Comparison of ENCODE assay signal across 8 mouse cellular contexts in genomic region chr7:141482531-141483024, GRCm38 (mm10). TPM values are rescaled to one million over a fixed set of nuclear protein-coding genes. Genes with fewer than 3 reads are reported as not detected.
DNase-seq lines count a peak whose midpoint lies in the region; ATAC-seq and TF ChIP-seq lines count a peak whose summit lies in the region.

No protein-coding gene starts in this region.

- peak overlapping the region; percentile 79 for H3K9ac ChIP-seq in hindbrain, embryonic 13.5 days
- H3K9ac ChIP-seq in midbrain, embryonic 14.5 days (replicated peaks; ENCODE audit: low read length): peak overlapping the region; percentile 69

- peaks cover 14% of the 10 kb centered on the region for H3K4me1 ChIP-seq in kidney, adult 2 months (ENCODE audit: control insufficient read depth, insufficient read depth, low read length)
- H3K4me1 ChIP-seq in cortical plate, adult 2 months (ENCODE audit: control insufficient read depth, insufficient read depth, low read length): no peaks in the 10 kb centered on the region
- peaks cover 57% of the 10 kb centered on the region for H3K4me1 ChIP-seq in hindbrain, embryonic 13.5 days (replicated peaks)
- H3K4me1 ChIP-seq in midbrain, embryonic 14.5 days (ENCODE audit: control insufficient read depth, insufficient read depth, low read length): peaks cover 20% of the 10 kb centered on the region

- DNase-seq in kidney, adult 2 months: no peak
- no peak for DNase-seq in kidney, postnatal 36 days
- DNase-seq in midbrain, embryonic 14.5 days: no peak
- DNase-seq in embryo, embryonic 10.5 days (ENCODE audit: low spot score): no peak
- DNase-seq in adrenal gland, postnatal 10 days: no peak
- DNase-seq in urinary bladder, adult 2 months (ENCODE audit: low spot score): no peak

- no peak overlapping the region for H3K27ac ChIP-seq in kidney, adult 2 months (ENCODE audit: insufficient read depth, low read depth, low read length)
- H3K27ac ChIP-seq in cortical plate, adult 2 months (ENCODE audit: insufficient read depth, low read length): no peak overlapping the region
- H3K27ac ChIP-seq in hindbrain, embryonic 13.5 days: peak overlapping the region; percentile 77
- peak overlapping the region; percentile 63 for H3K27ac ChIP-seq in midbrain, embryonic 14.5 days (replicated peaks; ENCODE audit: low read depth, low read length)

- peak overlapping the region; percentile 85 for H3K4me2 ChIP-seq in hindbrain, embryonic 13.5 days
- H3K4me2 ChIP-seq in midbrain, embryonic 14.5 days (ENCODE audit: low read length): peak overlapping the region; percentile 86

- no peaks in the 10 kb centered on the region for H3K9me3 ChIP-seq in hindbrain, embryonic 13.5 days
- H3K9me3 ChIP-seq in midbrain, embryonic 14.5 days (ENCODE audit: control insufficient read depth, low read length): no peaks in the 10 kb centered on the region

- H3K36me3 ChIP-seq in kidney, adult 2 months (ENCODE audit: control insufficient read depth, insufficient read depth, low read length): no peaks in the 10 kb centered on the region
- H3K36me3 ChIP-seq in hindbrain, embryonic 13.5 days: no peaks in the 10 kb centered on the region
- no peaks in the 10 kb centered on the region for H3K36me3 ChIP-seq in midbrain, embryonic 14.5 days (ENCODE audit: control insufficient read depth, insufficient read depth, low read length)

- no peak for TF ChIP-seq CTCF in kidney, adult 2 months (conservative IDR thresholded peaks at IDR 0.05; ENCODE audit: insufficient read depth, insufficient read length, low read depth, low read length)
- TF ChIP-seq CTCF in cortical plate, adult 2 months (IDR thresholded peaks at IDR 0.05; ENCODE audit: extremely low read depth, insufficient read depth, low read length): no peak

- ATAC-seq in hindbrain, embryonic 13.5 days (ENCODE audit: low FRiP score): no peak; the same call in 1 of the 2 replicates
- ATAC-seq in midbrain, embryonic 14.5 days (ENCODE audit: low FRiP score, low TSS enrichment): no peak; the same call in 1 of the 2 replicates

- WGBS in kidney, adult 2 months: 35% methylated on average over 11 of the region's 11 CpGs
- 5% methylated on average over 11 of the region's 11 CpGs for WGBS in hindbrain, embryonic 13.5 days
- WGBS in midbrain, embryonic 14.5 days: 3% methylated on average over 11 of the region's 11 CpGs

- no peaks in the 10 kb centered on the region for H3K27me3 ChIP-seq in kidney, adult 2 months (replicated peaks; ENCODE audit: control insufficient read depth, insufficient read depth, low read length)
- peaks cover 24% of the 10 kb centered on the region for H3K27me3 ChIP-seq in hindbrain, embryonic 13.5 days
- no peaks in the 10 kb centered on the region; the same call in 1 of the 2 replicates for H3K27me3 ChIP-seq in midbrain, embryonic 14.5 days (ENCODE audit: control insufficient read depth, insufficient read depth, low read length)

- peak overlapping the region; percentile 44; the same call in 1 of the 2 replicates for H3K4me3 ChIP-seq in kidney, adult 2 months (ENCODE audit: insufficient read depth, low read depth, low read length)
- peak overlapping the region; percentile 26 for H3K4me3 ChIP-seq in cortical plate, adult 2 months (ENCODE audit: insufficient read depth, low read length)
- H3K4me3 ChIP-seq in hindbrain, embryonic 13.5 days: peak overlapping the region; percentile 61
- H3K4me3 ChIP-seq in midbrain, embryonic 14.5 days (replicated peaks; ENCODE audit: low read depth, low read length): peak overlapping the region; percentile 63

- TF ChIP-seq POLR2A in kidney, adult 2 months (IDR thresholded peaks at IDR 0.05; ENCODE audit: low read depth, low read length): no peak
- TF ChIP-seq POLR2A in cortical plate, adult 2 months (IDR thresholded peaks at IDR 0.05; ENCODE audit: extremely low read depth, insufficient read depth, low read length): no peak

RNA-seq across cellular contexts. Expression of gene Tspan4, which starts 7.5 kb away (rescaled TPM):
- 143 and 162 TPM in 2 replicates for polyA plus RNA-seq in kidney, adult 2 months (2012; rRNA removed)
- polyA plus RNA-seq in cortical plate, adult 2 months (2012; rRNA removed): 32.4 and 33.0 TPM in 2 replicates
- polyA plus RNA-seq in hindbrain, embryonic 13.5 days (2015; fragmentation: Nextera tagmentation; extraction: Ambion mirVana): 34.1 and 35.5 TPM in 2 replicates
- polyA plus RNA-seq in midbrain, embryonic 14.5 days (2014; fragmentation: Nextera tagmentation; extraction: Ambion mirVana): 35.2 and 36.4 TPM in 2 replicates
- 10 to 100 TPM; 53.8 to 57.1 TPM for total RNA-seq in adrenal gland, postnatal 10 days (2021)
- 161 and 196 TPM in 2 replicates for polyA plus RNA-seq in urinary bladder, adult 2 months (2012; rRNA removed)

RNA-seq across cellular contexts. Expression of gene Polr2l, which starts 7.6 kb away (rescaled TPM):
- polyA plus RNA-seq in kidney, adult 2 months (2012; rRNA removed): 67.3 and 70.9 TPM in 2 replicates
- polyA plus RNA-seq in cortical plate, adult 2 months (2012; rRNA removed): 49.3 and 52.1 TPM in 2 replicates
- 86.5 and 88.1 TPM in 2 replicates for polyA plus RNA-seq in hindbrain, embryonic 13.5 days (2015; fragmentation: Nextera tagmentation; extraction: Ambion mirVana)
- polyA plus RNA-seq in midbrain, embryonic 14.5 days (2014; fragmentation: Nextera tagmentation; extraction: Ambion mirVana): 75.1 and 93.3 TPM in 2 replicates
- 10 to 100 TPM; 58.3 to 59.7 TPM for total RNA-seq in adrenal gland, postnatal 10 days (2021)
- polyA plus RNA-seq in urinary bladder, adult 2 months (2012; rRNA removed): 41.8 and 48.1 TPM in 2 replicates

RNA-seq across cellular contexts. Expression of gene Cd151, which starts 15.4 kb away (rescaled TPM):
- polyA plus RNA-seq in kidney, adult 2 months (2012; rRNA removed): 274 and 343 TPM in 2 replicates
- polyA plus RNA-seq in cortical plate, adult 2 months (2012; rRNA removed): 63.5 and 66.0 TPM in 2 replicates
- polyA plus RNA-seq in hindbrain, embryonic 13.5 days (2015; fragmentation: Nextera tagmentation; extraction: Ambion mirVana): 18.4 and 19.3 TPM in 2 replicates
- 43.8 and 44.1 TPM in 2 replicates for polyA plus RNA-seq in midbrain, embryonic 14.5 days (2014; fragmentation: Nextera tagmentation; extraction: Ambion mirVana)
- 100 to 1,000 TPM; 184 to 198 TPM for total RNA-seq in adrenal gland, postnatal 10 days (2021)
- polyA plus RNA-seq in urinary bladder, adult 2 months (2012; rRNA removed): 280 and 288 TPM in 2 replicates

RNA-seq across cellular contexts. Expression of gene Cracr2b, which starts 21.7 kb away (rescaled TPM):
- polyA plus RNA-seq in kidney, adult 2 months (2012; rRNA removed): 15.3 and 22.2 TPM in 2 replicates
- 4.8 and 7.4 TPM in 2 replicates for polyA plus RNA-seq in cortical plate, adult 2 months (2012; rRNA removed)
- polyA plus RNA-seq in hindbrain, embryonic 13.5 days (2015; fragmentation: Nextera tagmentation; extraction: Ambion mirVana): 6.9 and 7.2 TPM in 2 replicates
- polyA plus RNA-seq in midbrain, embryonic 14.5 days (2014; fragmentation: Nextera tagmentation; extraction: Ambion mirVana): 3.8 and 4.6 TPM in 2 replicates
- total RNA-seq in adrenal gland, postnatal 10 days (2021): 10 to 100 TPM; 16.8 to 19.6 TPM
- polyA plus RNA-seq in urinary bladder, adult 2 months (2012; rRNA removed): 24.0 and 25.8 TPM in 2 replicates

RNA-seq across cellular contexts. Expression of gene Pnpla2, which starts 27.6 kb away (rescaled TPM):
- polyA plus RNA-seq in kidney, adult 2 months (2012; rRNA removed): 350 and 353 TPM in 2 replicates
- polyA plus RNA-seq in cortical plate, adult 2 months (2012; rRNA removed): 31.6 and 32.2 TPM in 2 replicates
- polyA plus RNA-seq in hindbrain, embryonic 13.5 days (2015; fragmentation: Nextera tagmentation; extraction: Ambion mirVana): 18.7 TPM in 2 replicates
- polyA plus RNA-seq in midbrain, embryonic 14.5 days (2014; fragmentation: Nextera tagmentation; extraction: Ambion mirVana): 15.8 and 15.9 TPM in 2 replicates
- 1,000 to 10,000 TPM; 1,181 to 1,292 TPM for total RNA-seq in adrenal gland, postnatal 10 days (2021)
- 108 and 133 TPM in 2 replicates for polyA plus RNA-seq in urinary bladder, adult 2 months (2012; rRNA removed)

Comparison
In these comparisons a context has a peak if more than half of its experiments do, and no peak if none do; other contexts are left out.
1. H3K27ac ChIP-seq: peak in hindbrain, embryonic 13.5 days (single experiment) and midbrain, embryonic 14.5 days (single experiment); none in kidney, adult 2 months (single experiment) and cortical plate, adult 2 months (single experiment).
2. Peak in every context shown above with its lines, with median percentiles within 50 percentile points of each other: H3K4me3 ChIP-seq.